Mouse (Mus musculus) frontal cortex, postnatal 36 days (tissue): ENCODE results near the gene Gm13124.
"Not testable (repeated sequence)": the region's sequence is repeated elsewhere in the genome, so short reads cannot be mapped to it uniquely, and the experiment has no call there.

Experiments
- DNase-seq, 2 experiments: peaks; one replicate each; pipeline ENCODE4 v3.0.0; 2022; ENCODE audit warnings: low spot score in 2 of 2

Gene Gm13124

DNA sequence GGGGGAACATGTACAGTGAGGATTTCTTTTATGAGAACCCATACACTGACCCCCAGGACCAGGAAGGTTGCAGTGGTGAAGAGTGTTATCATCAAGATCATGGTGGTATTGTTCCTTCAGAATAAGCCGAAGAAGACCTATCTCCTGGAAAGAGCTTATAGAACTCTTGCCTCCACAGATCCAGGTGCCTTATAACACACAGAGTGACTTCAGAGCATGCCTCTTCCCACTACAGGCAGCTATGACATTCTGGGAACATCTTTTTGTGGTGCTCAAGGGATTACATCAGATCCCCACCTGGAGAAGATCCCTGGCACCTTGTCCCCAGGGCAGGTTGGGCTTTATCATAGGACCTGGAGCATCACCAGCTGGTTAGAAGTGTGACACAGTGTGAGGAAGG is at the start of gene Gm13124:
Gene Gm13124 (minus strand): TSS at position 101 of the 400 bp plus-strand sequence.
- no peak for DNase-seq

GRCm38 (mm10) chr4:144614586-144614985 is 49.7 kb upstream of the Gm13124 start:
- no peak for DNase-seq

DNA sequence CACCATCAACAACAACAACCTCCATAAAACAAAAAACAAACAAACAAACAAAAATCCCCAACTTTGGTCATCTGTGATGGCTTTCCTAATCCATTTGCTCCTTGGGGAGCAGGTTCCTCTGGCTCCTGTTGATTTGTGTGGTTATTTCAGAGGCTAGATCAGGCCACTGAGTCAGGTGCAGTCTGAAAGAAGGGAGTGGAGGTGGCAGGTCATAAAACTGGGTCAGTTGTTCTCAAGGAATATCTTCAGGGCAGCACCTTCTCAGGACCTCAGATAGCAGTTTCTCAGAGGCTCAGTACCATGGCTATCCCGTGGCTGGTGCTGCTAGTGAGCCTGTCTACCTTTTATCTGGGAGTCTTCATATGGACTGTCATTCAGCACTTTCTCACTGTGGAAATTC is 48.5 kb upstream of the Gm13124 start, which contains the start of gene Aadacl4:
Gene Aadacl4 (plus strand): TSS at position 301 of the 400 bp plus-strand sequence.
- DNase-seq, result no peak

GRCm38 (mm10) chr4:144592790-144593189 is 27.9 kb upstream of the Gm13124 start:
- DNase-seq, result no peak

- DNase-seq, result not testable (repeated sequence)
These were observed 21.3 kb upstream of the Gm13124 start for GRCm38 (mm10) chr4:144586207-144586606.

DNA sequence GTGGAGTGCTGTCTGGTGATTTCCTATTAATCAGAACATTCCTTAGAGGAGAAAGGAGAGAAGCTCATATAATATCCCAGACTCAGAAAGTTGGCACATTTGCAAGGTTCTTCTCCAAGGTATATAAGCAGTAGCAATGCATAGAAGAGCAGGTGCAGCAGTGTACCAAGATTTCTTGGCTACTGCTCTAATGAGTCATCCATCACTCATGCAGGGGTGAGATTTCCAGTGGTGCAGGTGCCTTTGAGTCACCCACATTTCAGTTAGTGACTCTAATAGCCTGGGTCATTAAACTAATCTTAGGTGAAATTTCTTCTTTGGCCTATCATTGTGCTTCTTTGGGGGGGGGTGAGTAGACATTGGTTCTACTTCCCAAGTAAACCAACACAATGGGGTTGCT is 2.8 kb upstream of the Gm13124 start:
- no peak for DNase-seq

DNA sequence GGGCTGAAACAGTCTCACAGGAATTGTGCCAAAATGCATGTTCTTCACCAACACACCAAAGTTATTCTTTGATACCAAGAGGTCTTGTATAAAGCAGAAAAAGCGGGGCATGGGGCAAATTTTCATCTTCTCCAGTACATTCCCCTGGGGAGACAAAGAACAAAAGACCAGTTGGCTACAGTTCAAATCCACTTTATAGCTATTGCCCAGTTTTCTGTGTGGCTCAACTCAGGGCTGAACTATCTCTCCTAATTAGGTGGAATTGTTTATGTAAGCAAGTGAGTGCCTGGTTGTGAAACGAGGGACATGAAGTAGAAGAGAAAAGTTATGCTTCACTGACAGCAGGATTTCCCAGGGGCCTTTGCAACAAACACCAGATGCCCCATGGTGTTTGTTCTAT is 3.7 kb downstream of the Gm13124 start:
- no peak for DNase-seq

GRCm38 (mm10) chr4:144559792-144560191 is 5.1 kb downstream of the Gm13124 start:
- DNase-seq, result no peak

DNA sequence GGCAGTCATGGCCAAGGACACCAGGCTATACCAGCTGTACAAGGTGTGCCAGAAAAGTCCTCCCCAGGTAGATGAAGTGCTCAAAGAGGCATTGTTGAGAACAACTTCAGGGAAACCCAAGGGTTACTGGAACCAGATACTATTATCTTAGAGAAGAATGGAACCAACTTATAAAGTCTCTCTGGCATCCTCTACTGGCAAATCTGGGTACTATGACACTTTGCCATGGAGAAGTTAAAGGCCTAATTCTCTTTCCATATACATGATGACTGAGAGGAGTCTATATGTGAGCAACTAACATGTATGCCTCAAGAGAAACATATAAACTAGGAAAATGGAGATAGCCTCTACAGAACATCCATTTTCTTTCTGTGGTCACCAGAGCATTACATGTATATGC is 13.8 kb downstream of the Gm13124 start:
- no peak for DNase-seq

DNA sequence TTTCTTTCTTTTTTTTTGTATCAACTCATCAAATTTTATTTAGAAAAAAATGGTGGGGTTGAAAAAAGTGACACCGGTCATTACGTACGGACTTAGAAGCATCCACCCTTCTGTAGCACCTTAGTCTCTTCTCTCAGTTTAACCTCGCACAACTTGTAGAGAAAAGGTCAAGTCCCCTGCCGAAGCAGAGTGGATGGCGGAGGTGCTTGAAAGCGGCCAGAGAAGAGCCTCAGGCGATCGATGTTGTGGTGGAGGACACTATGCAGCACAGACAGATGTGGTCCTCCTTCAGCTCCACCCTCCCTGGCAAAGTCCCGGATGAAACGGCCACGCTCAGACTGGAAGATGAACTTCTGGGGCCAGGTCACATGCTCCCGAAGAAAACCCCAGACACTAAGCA is 19.6 kb downstream of the Gm13124 start:
- not testable (repeated sequence) for DNase-seq

DNA sequence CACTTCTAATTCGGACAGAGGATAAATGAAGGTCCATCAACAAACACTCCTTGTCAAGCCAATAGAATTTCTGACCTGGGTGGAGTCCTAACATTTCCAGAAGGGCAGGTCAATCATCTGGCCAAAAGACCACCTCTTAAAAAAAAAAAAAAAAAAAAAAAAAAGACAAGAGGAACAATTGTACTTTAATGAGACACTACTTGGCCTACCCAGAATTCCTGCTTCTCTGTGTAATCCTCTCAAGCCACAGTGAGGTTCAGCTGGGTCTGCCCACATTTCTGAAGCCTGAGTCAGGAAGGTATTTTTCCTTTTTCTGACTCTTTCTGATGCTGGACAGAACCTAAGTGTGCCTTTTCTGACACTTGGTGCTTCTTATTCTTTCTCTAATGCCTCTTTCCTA is 20.2 kb downstream of the Gm13124 start:
- no peak for DNase-seq

- DNase-seq, result no peak
These were observed 45.4 kb downstream of the Gm13124 start, which contains the start of gene 9430007A20Rik for GRCm38 (mm10) chr4:144519522-144519921. TSS of gene 9430007A20Rik (plus strand) at chr4:144519822.

DNA sequence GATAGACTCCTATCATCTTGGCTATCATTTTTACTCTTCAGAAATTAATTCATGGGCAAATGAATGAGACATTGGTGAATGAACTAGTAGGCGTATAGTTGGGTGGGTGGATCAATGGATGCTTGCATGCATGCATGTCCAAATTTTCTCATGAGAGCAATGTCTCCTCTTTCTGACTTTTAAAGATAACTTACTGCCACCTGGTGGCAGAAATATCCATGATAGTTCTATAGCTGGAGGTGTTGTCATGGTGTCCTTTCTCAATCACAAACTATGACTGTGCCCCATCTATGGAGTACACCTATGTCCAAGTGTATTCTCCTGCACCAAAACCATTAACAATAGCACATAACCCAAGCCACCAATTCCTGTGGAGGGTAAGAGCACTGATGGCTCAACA is 58.4 kb downstream of the Gm13124 start:
- DNase-seq, result no peak
